Mouse (Mus musculus): ENCODE measurements around the gene Atp4b. TPM values are rescaled to one million over a fixed set of nuclear protein-coding genes. Genes with fewer than 3 reads are reported as not detected.
"Not testable (repeated sequence)": the region's sequence is repeated elsewhere in the genome, so short reads cannot be mapped to it uniquely, and the experiment has no call there.

Atp4b gene
- polyA plus RNA-seq, 1 experiment from 2014 or later = not detected

DNA sequence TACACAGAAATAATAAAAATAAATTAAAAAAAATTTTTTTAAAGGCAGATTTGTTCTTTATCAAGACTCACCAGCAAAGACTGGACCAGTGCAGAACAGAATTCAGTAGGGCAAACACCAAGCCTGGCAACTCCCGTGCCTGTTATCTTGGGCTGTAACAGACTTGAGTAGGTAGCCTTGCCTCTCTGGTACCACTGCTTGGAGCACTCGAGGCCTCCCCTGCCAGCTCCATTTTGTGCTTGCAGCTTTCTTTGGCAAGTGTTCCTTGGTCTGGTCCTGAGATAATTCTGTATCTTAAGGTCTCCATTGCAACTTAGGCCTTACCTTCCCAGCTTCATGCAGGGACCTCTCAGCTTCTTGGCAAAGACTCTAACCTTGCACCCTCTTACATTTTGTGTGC is 54.3 kb downstream of the Atp4b start:
- peaks cover 74% of the 10 kb centered on the region for H3K36me3 ChIP-seq
- no peak overlapping the region for H3K4me3 ChIP-seq
- peak overlapping the region; percentile 7; the same call in 1 of the 2 replicates for H3K4me2 ChIP-seq
- H3K27ac ChIP-seq = 0 out of 2 replicates have a peak overlapping the region, but pooled peaks have one; percentile 5
- 43% methylated on average over 2 of the region's 2 CpGs for WGBS (ENCODE audit: insufficient replicate concordance)
- H3K4me1 ChIP-seq = peaks cover 60% of the 10 kb centered on the region
- ATAC-seq = no peak
- H3K9me3 ChIP-seq (replicated peaks) = no peaks in the 10 kb centered on the region
- H3K27me3 ChIP-seq (replicated peaks) = no peaks in the 10 kb centered on the region
- peak overlapping the region; percentile 28 for H3K9ac ChIP-seq

DNA sequence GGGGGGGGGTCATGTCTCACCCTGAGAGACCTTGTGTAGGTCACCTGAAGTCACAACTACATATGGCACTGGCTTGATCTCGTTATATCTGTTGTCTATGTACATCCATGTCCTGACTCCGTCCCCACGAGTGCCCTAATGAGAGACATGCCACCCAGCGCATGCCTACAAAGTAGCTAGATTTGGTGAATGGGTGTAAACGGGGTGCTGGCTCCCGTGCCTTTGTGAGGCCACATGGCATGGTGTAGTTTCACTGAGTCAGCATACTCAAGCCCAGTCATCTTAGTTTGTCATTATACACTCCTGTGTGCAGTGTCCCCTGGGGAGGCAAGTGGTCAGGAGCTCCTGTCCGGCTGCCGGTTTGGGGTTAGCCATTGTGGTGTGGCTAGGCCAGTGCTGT is 56.0 kb downstream of the Atp4b start:
- no peak for ATAC-seq
- H3K9ac ChIP-seq = peak overlapping the region; percentile 100
- H3K27me3 ChIP-seq (replicated peaks) = no peaks in the 10 kb centered on the region
- peak overlapping the region; percentile 31 for H3K27ac ChIP-seq
- H3K4me2 ChIP-seq = peak overlapping the region; percentile 97
- H3K4me3 ChIP-seq = peak overlapping the region; percentile 99
- H3K4me1 ChIP-seq = peaks cover 60% of the 10 kb centered on the region
- H3K9me3 ChIP-seq (replicated peaks) = no peaks in the 10 kb centered on the region
- 80% methylated on average over 8 of the region's 8 CpGs for WGBS (ENCODE audit: insufficient replicate concordance)
- H3K36me3 ChIP-seq = peaks cover 57% of the 10 kb centered on the region

- no peak overlapping the region for H3K27ac ChIP-seq
- H3K4me2 ChIP-seq = peak overlapping the region; percentile 97
- peak overlapping the region; percentile 100 for H3K9ac ChIP-seq
- peaks cover 56% of the 10 kb centered on the region for H3K4me1 ChIP-seq
- peak overlapping the region; percentile 99 for H3K4me3 ChIP-seq
- no peak for ATAC-seq
- H3K36me3 ChIP-seq = peaks cover 47% of the 10 kb centered on the region
- 4% methylated on average over 11 of the region's 11 CpGs for WGBS (ENCODE audit: insufficient replicate concordance)
- H3K27me3 ChIP-seq (replicated peaks) = no peaks in the 10 kb centered on the region
- H3K9me3 ChIP-seq (replicated peaks) = no peaks in the 10 kb centered on the region
These were observed 57.0 kb downstream of the Atp4b start for GRCm38 (mm10) chr8:13339646-13339990.

GRCm38 (mm10) chr8:13338901-13339645 is 57.6 kb downstream of the Atp4b start:
- peak; percentile 46; the same call in 1 of the 2 replicates for ATAC-seq
- H3K9ac ChIP-seq = peak overlapping the region; percentile 100
- no peaks in the 10 kb centered on the region for H3K27me3 ChIP-seq (replicated peaks)
- H3K4me1 ChIP-seq = peaks cover 53% of the 10 kb centered on the region
- H3K4me3 ChIP-seq = peak overlapping the region; percentile 99
- no peaks in the 10 kb centered on the region for H3K9me3 ChIP-seq (replicated peaks)
- H3K36me3 ChIP-seq = peaks cover 42% of the 10 kb centered on the region
- H3K27ac ChIP-seq = peak overlapping the region; percentile 92
- peak overlapping the region; percentile 97 for H3K4me2 ChIP-seq
- under 1% methylated on average over 44 of the region's 70 CpGs for WGBS (ENCODE audit: insufficient replicate concordance)

- peak within 1 kb of the TSS; percentile 99 for H3K4me3 ChIP-seq
- under 1% methylated on average over 65 of the region's 72 CpGs for WGBS (ENCODE audit: insufficient replicate concordance)
- H3K4me2 ChIP-seq = peak within 1 kb of the TSS; percentile 97
- peaks cover 34% of the 10 kb centered on the region for H3K36me3 ChIP-seq
- peaks cover 47% of the 10 kb centered on the region for H3K4me1 ChIP-seq
- peak within 1 kb of the TSS; percentile 100 for H3K9ac ChIP-seq
- peak within 1 kb of the TSS; percentile 92 for H3K27ac ChIP-seq
- H3K27me3 ChIP-seq (replicated peaks) = no peaks in the 10 kb centered on the region
- peak; percentile 90 for ATAC-seq
- H3K9me3 ChIP-seq (replicated peaks) = no peaks in the 10 kb centered on the region
These were observed 58.3 kb downstream of the Atp4b start, which contains the start of gene Tfdp1 for GRCm38 (mm10) chr8:13338255-13338860. Tfdp1 (plus strand) TSS chr8:13338751.

DNA sequence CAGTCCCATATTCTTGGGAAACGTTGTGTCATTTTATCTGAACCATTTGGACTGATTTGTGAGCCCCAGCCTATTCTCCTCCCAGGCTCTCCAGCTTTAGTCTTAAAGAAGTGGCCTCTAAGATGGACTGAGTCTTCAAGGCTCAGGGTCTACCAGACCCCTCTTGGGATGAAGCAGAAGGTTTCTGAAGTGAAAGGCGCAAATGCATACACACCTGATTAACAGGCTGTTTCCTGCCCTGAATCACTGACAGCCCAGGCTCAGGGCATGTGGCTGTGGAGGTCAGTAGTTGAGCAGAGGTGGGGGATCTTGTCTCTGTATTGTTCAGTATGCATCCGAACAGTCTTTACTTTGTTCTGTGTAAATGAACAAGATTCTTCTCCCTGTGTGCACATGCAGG is 58.9 kb downstream of the Atp4b start:
- Histone ChIP-seq H3K27me3 (replicated peaks) (peaks cover 4% of the 10 kb centered on the region; the same call in 1 of the 2 replicates), H3K4me3 (no peak overlapping the region), H3K9ac (peak overlapping the region; percentile 63), H3K27ac (peak overlapping the region; percentile 23; the same call in 1 of the 2 replicates), H3K4me1 (peaks cover 40% of the 10 kb centered on the region), H3K4me2 (peak overlapping the region; percentile 97), H3K9me3 (replicated peaks) (no peaks in the 10 kb centered on the region), H3K36me3 (peaks cover 28% of the 10 kb centered on the region)
- no peak for ATAC-seq
- WGBS (ENCODE audit: insufficient replicate concordance) = 52% methylated on average over 3 of the region's 3 CpGs

DNA sequence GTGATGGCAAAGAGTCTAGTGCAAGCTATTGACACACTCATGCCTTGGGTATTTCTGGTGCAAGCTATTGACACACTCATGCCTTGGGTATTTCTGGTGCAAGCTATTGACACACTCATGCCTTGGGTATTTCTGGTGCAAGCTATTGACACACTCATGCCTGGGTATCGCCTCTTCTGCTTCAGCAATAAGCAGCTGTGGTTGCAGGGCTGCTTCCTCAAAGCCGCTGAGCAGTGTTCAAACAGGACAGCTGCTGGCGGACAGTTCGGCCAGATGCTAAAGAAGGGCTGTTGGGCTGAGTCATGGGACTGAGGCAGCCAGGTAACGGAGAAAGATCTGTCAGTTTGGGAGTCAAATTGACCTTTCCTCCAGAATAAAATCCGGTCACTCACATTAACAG is 59.4 kb downstream of the Atp4b start:
- WGBS (ENCODE audit: insufficient replicate concordance) = 47% methylated on average over 6 of the region's 6 CpGs
- H3K9ac ChIP-seq = peak overlapping the region; percentile 63; the same call in 1 of the 2 replicates
- H3K36me3 ChIP-seq = peaks cover 23% of the 10 kb centered on the region
- not testable (repeated sequence) for H3K4me3 ChIP-seq; H3K27me3 ChIP-seq (replicated peaks); H3K4me2 ChIP-seq; H3K9me3 ChIP-seq (replicated peaks); ATAC-seq
- H3K27ac ChIP-seq = peak overlapping the region; percentile 23; the same call in 1 of the 2 replicates
- H3K4me1 ChIP-seq = peaks cover 36% of the 10 kb centered on the region

Other genes starting within 250 kb of the Atp4b start
- 199 and 203 TPM in 2 replicates for gene Lamp1, start 237.7 kb downstream of the Atp4b start, polyA plus RNA-seq (2016; fragmentation: Nextera tagmentation; extraction: Ambion mirVana)
- gene Grtp1, start 196.2 kb downstream of the Atp4b start, polyA plus RNA-seq (2016; fragmentation: Nextera tagmentation; extraction: Ambion mirVana) = 13.8 and 14.0 TPM in 2 replicates
- gene Adprhl1, start 142.7 kb downstream of the Atp4b start, polyA plus RNA-seq (2016; fragmentation: Nextera tagmentation; extraction: Ambion mirVana) = not detected in 2 replicates
- gene Dcun1d2, start 108.7 kb downstream of the Atp4b start, polyA plus RNA-seq (2016; fragmentation: Nextera tagmentation; extraction: Ambion mirVana) = 14.3 and 14.4 TPM in 2 replicates
- gene Tmco3, start 108.6 kb downstream of the Atp4b start, polyA plus RNA-seq (2016; fragmentation: Nextera tagmentation; extraction: Ambion mirVana) = 10.1 and 10.6 TPM in 2 replicates
- 172 and 174 TPM in 2 replicates for gene Tfdp1, start 58.1 kb downstream of the Atp4b start, polyA plus RNA-seq (2016; fragmentation: Nextera tagmentation; extraction: Ambion mirVana)
- gene Grk1, start 8.3 kb upstream of the Atp4b start, polyA plus RNA-seq (2016; fragmentation: Nextera tagmentation; extraction: Ambion mirVana) = not detected in 2 replicates
- not detected in 2 replicates for gene Tmem255b, start 38.4 kb upstream of the Atp4b start, polyA plus RNA-seq (2016; fragmentation: Nextera tagmentation; extraction: Ambion mirVana)
- gene Gas6, start 97.7 kb upstream of the Atp4b start, polyA plus RNA-seq (2016; fragmentation: Nextera tagmentation; extraction: Ambion mirVana) = 4.5 and 4.6 TPM in 2 replicates
- not detected in 2 replicates for gene 1700029H14Rik, start 165.6 kb upstream of the Atp4b start, polyA plus RNA-seq (2016; fragmentation: Nextera tagmentation; extraction: Ambion mirVana)